Mouse (Mus musculus) MEL-GATA-1-ER (cell line): ENCODE measurements around the gene Sar1b.
A peak's percentile ranks its signal among the peaks of the same experiment; 100 is the strongest.
"Not testable (repeated sequence)": the region's sequence is repeated elsewhere in the genome, so short reads cannot be mapped to it uniquely, and the experiment has no call there.

ENCODE experiments used
- DNase-seq: peaks from one replicate; pipeline ENCODE4 v3.0.0-alpha.2; 2012; ENCODE audit warnings: low read depth; ENCODE audit errors: extremely low read depth

Gene Sar1b

DNA sequence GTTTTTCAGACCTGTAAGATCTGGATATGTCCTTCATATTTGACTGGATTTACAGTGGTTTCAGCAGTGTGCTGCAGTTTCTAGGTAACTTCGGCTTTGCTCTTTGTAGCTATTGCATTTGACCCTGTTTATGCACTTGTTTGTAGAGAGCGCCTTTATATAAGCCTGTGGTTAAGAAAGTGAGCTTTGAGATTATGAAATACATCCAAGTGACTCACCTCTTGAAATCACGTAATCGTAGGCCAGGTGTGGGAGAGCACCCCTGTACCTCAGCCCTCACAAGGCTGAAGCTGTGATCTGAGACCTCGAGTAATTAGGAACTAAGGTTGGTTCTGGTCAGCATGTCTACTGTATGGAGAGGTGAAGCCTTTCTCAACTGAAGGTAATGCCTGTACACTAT, 14.0 kb downstream of the Sar1b start:
- no peak for DNase-seq

DNA sequence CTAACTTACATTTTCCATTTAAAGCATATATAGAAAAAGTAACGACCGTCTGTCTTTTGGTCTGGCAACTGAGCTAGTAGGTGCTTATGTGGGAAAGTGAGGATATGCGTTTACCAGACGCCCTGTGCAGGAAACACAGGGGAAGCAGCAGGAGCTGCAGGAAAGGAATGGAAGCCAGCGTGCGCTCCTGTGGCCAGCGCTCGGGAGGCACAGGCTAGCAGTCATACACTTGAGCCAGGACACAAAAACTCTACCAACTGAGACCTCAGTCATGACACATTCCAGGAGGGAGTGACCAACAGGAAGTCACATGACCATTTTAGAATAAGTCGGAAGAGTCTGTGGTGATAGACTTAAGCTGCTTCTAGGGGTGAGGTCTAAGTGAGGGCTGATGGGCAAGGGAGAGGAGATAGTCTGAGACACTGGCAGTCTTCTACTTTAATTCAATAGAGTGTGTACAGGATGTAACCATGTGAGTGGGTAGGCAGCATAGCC, 17.3 kb downstream of the Sar1b start:
- DNase-seq: no peak

DNA sequence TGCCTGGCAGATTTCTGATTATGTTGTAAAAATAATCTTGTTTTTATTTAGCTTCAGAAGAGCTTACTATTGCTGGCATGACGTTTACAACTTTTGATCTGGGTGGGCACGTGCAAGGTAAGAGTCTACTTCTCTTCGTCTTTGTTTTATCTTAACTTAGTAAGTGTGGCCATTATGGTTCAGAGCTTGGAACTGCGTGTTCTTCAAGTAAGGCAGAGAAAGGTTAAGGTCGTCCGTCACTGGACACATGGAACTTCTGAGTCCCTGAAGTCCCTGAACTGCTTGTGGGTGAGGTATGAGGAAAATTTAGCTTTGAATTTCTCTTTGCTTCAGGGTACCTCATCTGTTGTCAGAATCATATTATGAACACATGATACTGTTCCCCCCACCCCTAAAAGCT, 19.2 kb downstream of the Sar1b start:
- DNase-seq: no peak

DNA sequence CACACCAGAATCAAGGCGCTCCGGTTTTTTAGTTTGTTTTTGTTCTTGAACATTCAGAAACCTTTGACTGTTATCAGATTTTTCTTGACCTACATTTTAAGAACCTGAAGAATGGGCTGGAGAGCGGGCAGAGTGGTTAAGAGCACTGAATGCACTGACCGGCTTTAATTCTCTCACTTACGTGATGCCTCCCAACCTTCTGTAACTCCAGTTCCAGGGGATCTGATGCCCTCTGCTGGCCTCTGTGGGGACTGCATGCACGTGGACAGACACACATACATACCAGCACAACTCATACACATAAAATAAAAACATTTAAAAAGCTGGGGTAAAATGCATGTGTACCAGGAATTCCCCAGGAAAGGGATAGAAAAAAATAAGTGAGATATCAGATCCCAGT, 22.4 kb downstream of the Sar1b start:
- DNase-seq: no peak

DNA sequence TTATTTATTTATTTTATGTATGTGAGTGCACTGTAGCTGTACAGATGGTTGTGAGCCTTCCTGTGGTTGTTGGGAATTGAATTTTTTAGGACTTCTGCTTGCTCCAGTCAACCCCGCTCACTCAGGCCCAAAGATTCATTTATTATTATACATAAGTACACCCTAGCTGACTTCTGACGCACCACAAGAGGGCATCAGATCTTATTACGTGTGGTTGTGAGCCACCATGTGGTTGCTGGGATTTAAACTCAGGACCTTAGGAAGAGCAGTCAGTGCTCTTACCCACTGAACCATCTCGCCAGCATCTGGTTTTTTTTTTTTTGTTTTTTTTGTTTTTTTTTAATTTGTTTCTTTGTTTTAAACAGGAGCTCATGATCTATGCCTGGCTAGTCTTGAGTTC, 26.2 kb downstream of the Sar1b start:
- DNase-seq: not testable (repeated sequence)

DNA sequence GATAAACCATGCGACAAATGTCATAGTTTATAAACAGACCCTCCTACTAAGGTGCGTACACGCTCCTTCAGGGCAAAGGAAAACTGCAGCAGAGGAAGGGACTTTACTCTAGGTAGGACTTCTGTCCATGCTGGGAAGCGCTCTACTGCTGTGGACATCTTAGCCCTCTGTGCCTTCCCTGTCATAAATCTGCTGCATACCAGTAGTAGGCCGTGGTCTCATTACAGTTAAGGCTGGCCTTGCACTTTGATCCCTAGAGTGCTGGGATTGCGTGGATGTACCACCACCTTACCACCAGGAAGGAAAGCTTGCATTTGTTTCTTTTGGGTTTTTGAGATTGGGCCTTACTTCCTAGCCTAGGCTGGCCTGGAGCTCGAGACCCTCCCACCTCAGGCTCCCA, 27.2 kb downstream of the Sar1b start:
- DNase-seq: no peak

DNA sequence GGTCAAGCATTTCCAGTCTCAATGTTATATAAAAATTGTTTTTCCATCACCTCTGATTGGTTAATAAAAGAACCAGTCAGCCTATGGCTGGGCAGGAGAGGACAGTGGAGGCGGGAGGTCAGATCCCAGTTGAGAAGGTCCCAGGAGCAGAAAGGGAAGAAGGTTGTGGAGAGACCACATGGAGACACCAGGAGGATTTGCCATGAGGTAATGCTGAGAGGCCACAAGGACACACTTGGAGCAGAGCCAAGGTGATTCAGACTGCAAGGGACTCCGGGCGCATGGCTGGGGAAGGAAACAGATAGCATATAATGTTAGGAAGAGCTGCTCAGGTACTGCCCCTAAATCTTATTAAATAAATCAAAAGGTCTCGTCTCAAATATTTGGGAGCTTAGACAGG, 32.8 kb downstream of the Sar1b start:
- no peak for DNase-seq

DNA sequence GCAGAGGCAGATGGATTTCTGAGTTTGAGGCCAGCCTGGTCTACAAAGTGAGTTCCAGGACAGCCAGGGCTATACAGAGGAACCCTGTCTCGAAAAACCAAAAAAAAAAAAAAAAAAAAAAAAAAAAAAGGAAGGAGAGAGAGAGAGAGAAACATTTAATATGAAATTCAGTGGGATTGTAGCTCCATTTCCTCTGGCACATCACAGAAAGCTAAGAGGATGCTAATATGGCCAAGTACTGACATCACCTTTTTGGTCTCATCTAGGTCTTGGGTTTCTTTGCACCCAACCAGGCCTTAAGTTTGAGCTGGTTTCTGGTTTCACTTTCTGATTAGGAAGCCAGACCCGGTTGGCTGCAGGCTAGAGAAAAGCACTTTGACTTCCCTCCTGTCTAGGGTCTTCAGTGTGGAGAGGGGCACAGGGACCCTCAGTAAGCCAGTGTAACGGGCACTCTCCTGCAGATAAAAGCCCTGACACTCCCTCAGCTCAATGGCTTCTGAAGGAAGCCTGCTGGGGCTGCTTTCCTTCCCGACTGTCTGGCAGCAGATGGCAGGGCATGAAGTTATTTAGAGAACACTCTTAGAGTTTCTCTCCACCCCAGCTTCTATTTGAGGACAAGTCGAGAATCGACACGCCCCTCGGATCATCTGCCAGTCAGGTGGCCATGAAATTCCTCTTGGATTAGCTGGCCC, 37.3 kb downstream of the Sar1b start:
- no peak for DNase-seq

DNA sequence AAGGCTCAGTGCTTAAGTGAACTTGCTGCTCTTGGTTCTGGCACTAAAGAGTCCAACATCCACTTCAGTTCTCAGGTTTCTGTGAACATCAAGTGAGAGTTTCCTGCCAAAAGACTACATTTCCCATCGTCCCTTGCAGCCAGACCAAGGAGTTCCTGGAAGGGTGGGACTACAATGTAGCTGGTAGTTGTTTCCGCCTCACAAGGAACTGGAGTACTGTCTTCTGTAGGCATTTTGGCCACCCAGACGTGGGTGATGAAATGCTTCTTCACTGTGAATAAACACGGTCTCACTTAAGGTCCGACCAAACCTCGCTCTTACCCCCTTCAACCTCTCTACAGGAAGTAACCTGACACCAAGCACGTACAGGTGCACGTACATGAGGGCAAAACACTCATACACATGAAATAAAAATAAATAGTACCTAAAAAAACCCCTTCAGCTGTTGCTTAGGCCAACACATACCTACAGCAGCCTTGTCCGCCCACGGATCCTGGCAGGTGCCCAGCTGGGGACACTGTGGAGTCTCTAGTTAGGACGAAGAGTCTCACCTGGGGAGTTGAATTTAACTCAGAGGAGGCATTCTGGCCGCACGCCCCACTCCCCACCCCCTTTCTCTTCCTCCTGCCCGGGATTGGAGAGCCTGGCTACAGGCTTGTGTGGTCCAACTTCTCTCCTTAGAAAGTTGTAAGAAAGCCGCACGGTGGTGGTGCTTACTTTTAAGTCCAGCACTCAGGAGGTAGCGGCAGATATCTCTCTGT, 41.9 kb downstream of the Sar1b start:
- DNase-seq: peak; percentile 64

DNA sequence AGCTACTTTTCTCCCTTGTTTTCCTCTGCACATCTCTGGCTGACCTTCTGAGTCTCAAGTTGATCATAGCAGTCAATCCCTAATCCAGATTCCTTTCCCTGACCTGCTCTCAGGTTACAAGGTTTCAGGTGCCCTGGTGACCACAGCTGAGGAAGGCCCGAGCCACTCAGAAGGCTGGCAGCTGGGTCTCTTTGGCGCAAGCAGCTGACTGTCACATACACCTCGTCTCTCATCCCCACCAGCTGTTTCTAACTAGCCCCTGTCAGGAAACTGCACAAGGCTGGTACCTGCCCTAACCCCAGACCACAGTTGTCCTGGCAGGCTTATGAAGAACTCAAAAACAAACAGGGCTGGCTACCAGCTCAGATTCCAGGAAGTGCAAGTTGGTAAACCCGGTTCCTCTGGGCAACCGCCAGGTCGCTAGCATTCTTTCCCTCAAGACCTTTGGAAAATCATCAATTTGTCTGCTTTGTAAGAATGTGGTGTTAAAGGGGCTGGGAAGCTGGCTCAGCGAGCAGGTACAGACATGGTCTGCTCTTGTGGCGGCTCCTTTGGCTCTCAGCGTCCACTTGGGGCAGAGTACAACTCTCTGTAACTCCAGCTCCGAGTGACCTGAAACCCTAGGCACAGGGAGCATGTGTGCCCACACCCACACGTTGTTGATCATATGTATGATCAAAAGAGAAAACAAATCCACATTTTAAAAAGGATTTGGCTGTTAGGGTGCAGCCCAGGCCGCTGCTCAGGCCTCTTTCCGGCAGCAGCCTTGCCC, 43.8 kb downstream of the Sar1b start:
- DNase-seq: no peak

DNA sequence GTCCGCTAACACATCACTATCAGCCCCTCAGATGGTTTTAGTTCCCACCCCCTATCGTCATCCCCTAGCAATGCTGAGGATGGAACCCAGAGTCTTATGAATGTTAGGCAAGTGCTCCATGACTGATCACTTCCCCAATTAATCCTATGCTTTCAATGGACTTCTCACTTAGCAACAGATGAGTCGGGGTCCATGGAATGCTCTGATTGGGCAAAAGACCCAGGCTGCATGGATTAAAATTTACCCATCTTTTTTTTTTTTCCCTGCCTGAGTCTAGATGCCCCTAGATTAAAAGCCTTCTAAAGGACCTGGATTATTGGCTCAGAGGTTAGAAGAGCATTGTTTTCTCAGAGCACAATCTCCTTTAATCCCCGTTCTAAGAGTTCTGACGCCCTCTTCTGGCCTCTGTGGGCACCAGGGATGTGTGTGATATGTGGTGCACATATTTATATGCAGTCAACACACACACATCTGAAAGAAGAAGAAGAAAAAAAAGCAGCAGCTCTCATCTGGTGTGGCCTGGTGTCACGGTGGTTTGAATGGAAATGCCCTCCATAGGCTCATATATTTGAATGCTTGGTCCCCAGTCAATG, 46.2 kb downstream of the Sar1b start:
- DNase-seq: peak; percentile 70

DNA sequence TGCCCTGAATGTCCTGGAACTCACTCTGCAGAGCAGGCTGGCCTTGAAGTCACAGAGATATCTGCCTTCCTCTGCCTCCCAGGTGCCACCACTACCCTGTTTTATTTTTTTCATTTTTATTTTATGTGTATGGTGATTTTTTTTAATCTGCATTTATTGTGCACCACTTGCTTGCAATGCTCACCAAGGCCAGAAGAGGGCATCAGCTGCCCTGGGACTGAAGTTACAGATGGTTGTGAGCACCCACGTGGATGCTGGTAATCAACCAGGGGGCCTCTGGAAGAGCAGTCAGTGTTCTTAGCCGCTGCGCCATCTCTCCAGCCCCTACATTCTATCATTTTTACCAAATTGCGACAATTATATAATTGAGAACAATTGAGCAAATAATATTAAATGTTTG, 47.7 kb downstream of the Sar1b start:
- DNase-seq: no peak

DNA sequence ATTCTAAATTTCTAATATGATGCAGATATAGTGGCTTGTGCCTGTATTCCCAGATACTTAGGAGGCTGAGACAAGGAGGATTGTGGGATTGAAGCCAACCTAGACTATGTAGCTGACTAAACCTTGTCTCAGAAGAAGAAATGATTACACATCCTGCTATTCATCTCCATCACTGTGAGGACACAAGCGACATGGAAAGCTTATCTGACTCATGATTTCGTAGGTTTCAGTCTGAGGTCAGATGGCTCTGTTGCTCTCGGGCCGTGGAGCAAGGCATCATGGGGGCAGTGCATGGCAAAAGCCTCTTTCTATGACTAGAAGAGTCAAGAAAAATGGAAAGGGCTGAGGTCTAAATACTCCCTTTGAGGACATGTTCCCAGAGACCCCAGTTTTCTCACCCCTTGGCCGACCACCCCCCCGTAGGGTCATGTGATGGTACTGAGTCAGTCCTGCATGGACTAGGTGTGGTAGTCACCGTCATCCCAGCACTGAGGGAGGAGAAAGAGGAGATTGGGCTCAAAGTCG, 48.6 kb downstream of the Sar1b start:
- no peak for DNase-seq

DNA sequence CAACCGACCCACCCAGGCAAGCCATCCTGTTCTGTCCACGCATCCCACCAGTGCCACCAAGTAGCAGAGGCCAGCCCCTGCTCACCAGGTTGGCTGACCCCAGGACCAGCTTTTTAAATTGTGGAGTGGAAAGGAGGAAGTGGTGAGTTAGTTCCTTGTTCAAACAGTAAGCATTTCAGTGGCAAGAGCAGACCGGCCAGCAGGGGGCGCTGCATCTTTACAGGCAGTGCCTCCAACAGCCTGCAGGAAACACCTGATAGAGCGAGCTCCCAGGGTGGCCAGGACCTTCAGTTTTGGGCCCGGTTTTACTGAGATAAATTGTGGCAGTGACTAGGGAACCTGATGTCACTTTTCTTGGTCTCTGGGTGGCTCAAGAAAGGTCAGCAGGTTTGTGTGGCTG, 54.3 kb downstream of the Sar1b start:
- DNase-seq: peak; percentile 86

DNA sequence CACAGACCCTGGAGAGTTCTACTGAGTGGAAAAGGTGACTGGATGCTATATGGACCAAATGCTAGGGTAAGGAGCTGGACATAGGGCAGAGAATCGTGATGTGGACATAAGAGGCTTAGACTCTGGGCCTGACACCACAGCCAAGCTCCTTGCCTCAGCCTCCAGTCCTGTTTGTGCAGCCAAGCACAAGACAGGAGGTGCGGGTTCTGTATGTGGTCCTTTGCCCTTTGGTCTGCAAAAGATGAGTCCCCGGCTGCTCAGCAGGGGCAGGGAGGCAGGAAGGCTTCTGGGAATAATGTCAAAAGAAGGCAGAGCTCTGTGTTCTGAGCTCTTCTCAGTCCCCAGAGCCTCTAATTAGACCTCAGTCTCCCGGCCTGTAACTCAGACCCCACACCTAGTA, 55.4 kb downstream of the Sar1b start:
- no peak for DNase-seq

DNA sequence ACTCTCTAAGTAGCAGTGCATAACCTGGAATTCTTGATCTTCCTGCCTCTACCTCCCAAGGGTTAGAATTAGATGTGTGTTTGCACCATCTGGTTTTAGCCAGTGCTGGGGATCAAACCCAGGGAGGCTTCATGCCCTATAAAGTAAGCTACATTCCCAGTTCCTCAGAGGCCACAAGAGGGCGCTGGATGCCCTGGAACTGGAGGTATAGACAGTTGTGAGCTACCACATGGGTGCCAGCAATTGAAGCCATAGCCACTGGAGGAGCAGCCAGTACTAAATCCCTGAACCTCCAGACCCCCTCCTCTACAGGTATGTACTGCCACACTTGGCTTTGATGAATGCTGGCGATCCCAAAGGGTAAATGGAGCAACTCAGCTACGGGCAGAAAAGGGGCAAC, 56.5 kb downstream of the Sar1b start:
- peak; percentile 55 for DNase-seq

DNA sequence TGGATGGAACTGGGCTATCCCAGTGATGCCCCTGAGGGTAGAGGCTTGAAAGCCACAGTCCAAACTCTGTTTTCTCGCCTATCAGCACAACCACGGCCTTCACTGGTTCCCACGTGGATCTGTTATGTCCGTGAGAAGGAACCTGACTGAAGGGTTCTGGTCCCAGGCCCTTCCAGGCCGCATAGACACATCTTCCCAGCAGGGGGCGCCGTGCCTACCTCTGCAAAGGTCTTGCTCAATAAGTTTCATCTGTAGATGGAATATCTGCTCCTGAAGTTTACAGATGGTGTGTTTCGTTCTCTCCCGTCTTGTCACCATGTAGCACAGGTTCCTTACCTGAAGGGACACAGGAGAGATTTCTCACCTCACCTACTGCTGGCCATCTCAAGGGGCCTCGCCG, 57.4 kb downstream of the Sar1b start:
- DNase-seq: peak; percentile 26

DNA sequence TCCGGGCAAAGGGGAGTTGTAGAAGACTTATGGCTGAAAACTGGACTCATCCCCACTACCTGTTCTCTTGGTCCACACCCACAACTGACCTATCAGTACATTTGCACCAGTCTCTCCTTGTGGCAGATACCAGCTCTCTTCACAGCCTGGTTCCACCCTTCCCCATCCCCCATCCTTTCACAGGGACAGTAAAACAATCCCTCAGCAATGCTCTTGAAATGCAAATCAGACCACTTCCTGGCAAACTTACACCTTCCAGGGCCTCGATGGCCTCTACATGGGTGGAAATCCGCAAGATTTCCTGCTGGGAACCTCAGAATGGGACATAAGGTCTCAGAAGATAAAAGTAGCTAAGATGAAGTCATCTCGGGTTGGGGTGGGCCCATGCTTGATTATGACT, 59.2 kb downstream of the Sar1b start:
- DNase-seq: no peak

DNA sequence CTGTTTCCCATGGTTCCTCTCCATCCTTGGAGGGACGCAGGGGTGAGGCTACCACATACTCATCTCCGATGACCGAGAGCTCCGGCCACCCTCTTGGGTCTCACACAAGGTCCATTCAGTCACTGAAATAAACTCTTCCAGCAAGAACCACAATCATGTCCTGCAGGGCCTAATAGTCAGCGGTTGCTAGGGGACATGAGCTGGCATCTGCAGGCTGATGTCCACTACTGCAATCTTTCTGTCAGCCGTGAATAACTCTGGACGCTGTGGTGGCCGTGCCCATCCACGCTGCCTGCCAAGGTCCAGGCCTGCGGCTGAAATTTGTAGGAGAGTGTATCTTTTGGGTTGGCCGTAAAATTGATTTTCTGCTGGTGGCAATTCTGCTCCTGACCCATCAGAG, 59.8 kb downstream of the Sar1b start:
- DNase-seq: no peak

DNA sequence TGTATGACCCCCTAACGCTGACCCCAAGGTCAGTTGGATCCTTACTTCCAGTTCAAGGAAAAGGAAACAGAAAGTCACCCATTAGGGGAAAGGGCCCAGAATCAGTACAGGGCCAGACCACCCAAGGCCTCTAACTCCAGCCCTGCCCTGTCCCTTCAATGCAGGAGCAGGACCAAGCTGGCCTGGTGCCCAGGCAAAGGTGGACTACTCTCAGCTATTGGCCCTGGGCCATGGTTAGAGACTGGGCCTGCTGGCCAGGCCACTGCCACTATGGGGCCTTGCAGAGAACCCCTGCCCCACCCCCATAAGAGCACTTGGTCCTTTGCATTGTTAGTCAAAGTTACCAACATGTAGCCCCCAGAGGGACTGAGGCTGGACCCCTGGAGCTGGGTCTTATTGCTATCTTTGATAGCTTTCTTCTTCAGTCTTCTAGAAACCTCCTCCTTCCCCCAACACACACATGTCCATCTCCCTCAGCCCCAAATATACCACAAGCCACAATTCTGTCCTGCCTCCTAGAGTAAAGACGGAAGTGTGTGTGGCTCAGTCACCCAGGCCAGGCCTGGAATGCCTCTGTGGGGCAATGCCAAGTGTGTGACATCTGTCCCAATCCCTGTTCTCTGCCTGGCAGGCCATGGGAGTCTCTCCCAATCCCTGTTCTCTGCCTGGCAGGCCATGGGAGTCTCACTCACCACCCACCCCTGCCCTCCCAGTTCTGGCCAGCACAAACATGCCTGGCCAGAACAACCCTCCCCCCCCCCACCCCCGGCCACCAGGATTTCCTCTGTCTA, 60.7 kb downstream of the Sar1b start:
- no peak for DNase-seq
